Comparison of ENCODE assay signal across 23 mouse cellular contexts in genomic region chr3:100990231-100990630, GRCm38 (mm10). TPM values are rescaled to one million over a fixed set of nuclear protein-coding genes. Genes with fewer than 3 reads are reported as not detected.
"Had no signal": no experiment of that assay in that cellular context is flagged by ENCODE, and none has a peak within 500 bp of the region (broad histone marks: within the 10 kb centered on the region; RNA-seq: fewer than 3 reads in every experiment).

No protein-coding gene starts in this region.

- H3K9ac ChIP-seq: heart, embryonic 13.5 days; heart, embryonic 15.5 days; hindbrain, embryonic 13.5 days; hindbrain, embryonic 15.5 days; kidney, embryonic 15.5 days; limb, embryonic 13.5 days; limb, embryonic 15.5 days; liver, embryonic 12.5 days; liver, embryonic 14.5 days had no signal

- H3K9me3 ChIP-seq: heart, embryonic 13.5 days; heart, embryonic 15.5 days; hindbrain, embryonic 13.5 days; hindbrain, embryonic 15.5 days; kidney, embryonic 15.5 days; limb, embryonic 13.5 days; limb, embryonic 15.5 days; liver, embryonic 12.5 days had no signal

- H3K27ac ChIP-seq: heart, adult 2 months; heart, embryonic 13.5 days; heart, embryonic 15.5 days; hindbrain, embryonic 13.5 days; hindbrain, embryonic 15.5 days; kidney, embryonic 15.5 days; limb, embryonic 13.5 days; limb, embryonic 15.5 days; liver, embryonic 12.5 days; liver, embryonic 14.5 days had no signal

- H3K4me1 ChIP-seq: limb, embryonic 13.5 days; limb, embryonic 15.5 days; liver, embryonic 12.5 days had no signal

- H3K4me2 ChIP-seq: heart, embryonic 11.5 days; heart, embryonic 13.5 days; heart, embryonic 15.5 days; hindbrain, embryonic 15.5 days; kidney, embryonic 15.5 days; limb, embryonic 13.5 days; limb, embryonic 15.5 days; liver, embryonic 12.5 days had no signal

- H3K36me3 ChIP-seq: heart, embryonic 13.5 days; heart, embryonic 15.5 days; hindbrain, embryonic 13.5 days; hindbrain, embryonic 15.5 days; kidney, embryonic 15.5 days; limb, embryonic 13.5 days; limb, embryonic 15.5 days; liver, embryonic 12.5 days had no signal

- ATAC-seq: intestine, embryonic 16.5 days; liver, embryonic 12.5 days had no signal

- DNase-seq: gastrocnemius, postnatal 36 days; heart, adult 11 months; heart, adult 2 months; heart, postnatal 14 days; heart, postnatal 36 days; kidney, adult 11 months; kidney, adult 2 months; kidney, adult 9 months; kidney, postnatal 25 days; layer of hippocampus, adult 9-11 months; layer of hippocampus, postnatal 36 days had no signal

- H3K4me3 ChIP-seq: heart, adult 2 months; heart, embryonic 13.5 days; heart, embryonic 15.5 days; hindbrain, embryonic 13.5 days; hindbrain, embryonic 15.5 days; kidney, embryonic 15.5 days; limb, embryonic 13.5 days; limb, embryonic 15.5 days; liver, embryonic 12.5 days had no signal

- H3K27me3 ChIP-seq: heart, embryonic 13.5 days; heart, embryonic 15.5 days; hindbrain, embryonic 13.5 days; hindbrain, embryonic 15.5 days; kidney, embryonic 15.5 days; limb, embryonic 13.5 days; limb, embryonic 15.5 days; liver, embryonic 12.5 days had no signal

RNA-seq across cellular contexts. Expression of gene Cd101, which starts 39.1 kb away (rescaled TPM):
- total RNA-seq: liver, adult 2 months had no signal
- polyA plus RNA-seq: hindbrain, embryonic 13.5 days had no signal
